Mouse (Mus musculus) embryonic fibroblast, embryonic 13.5 days (primary cell): ENCODE measurements around the gene Pkm.

Experiments used
- CTCF ChIP-seq: IDR thresholded peaks from 2 replicates; pipeline ENCODE4 v1.5.1; 2011; ENCODE audit warnings: mild to moderate bottlenecking, control low read depth, low read length, moderate library complexity, borderline replicate concordance; ENCODE audit not compliant: insufficient read depth
- POLR2A ChIP-seq: IDR thresholded peaks from 2 replicates; pipeline ENCODE4 v1.6.1; 2011; ENCODE audit warnings: low read depth, mild to moderate bottlenecking, control low read depth, low read length, moderate library complexity

DNA sequence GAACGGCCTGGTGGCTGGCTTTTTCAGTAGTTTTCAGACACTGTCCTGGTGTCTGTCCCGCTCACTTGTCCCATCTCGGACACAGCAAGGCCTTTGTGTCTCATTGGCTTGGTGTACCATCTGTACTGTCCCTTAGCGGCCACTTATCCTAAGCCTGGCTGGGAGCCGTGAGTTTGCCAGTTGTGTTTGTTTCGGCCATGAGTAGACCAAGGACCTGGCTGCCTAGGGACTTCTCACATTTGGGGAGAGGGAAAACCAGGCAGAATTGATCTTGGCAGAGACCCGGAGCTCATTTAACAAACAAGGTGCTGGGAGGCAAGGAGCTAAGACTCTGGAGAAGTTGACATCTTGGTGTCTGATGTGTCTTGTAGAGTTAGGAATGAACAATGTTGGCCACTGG lies 7.1 kb downstream of the Pkm start:
- TF ChIP-seq POLR2A (no peak), CTCF (no peak)
